Mouse (Mus musculus): Measurements from ENCODE around the gene Rspo1. TPM values are rescaled to one million over a fixed set of nuclear protein-coding genes. Genes with fewer than 3 reads are reported as not detected.

The Rspo1 gene
- polyA plus RNA-seq, 1 experiment = 0.02 TPM

- Histone ChIP-seq H3K4me3 (replicated peaks) (no peak overlapping the region), H3K36me3 (ENCODE audit: control insufficient read depth) (peaks cover 60% of the 10 kb centered on the region), H3K9me3 (ENCODE audit: control insufficient read depth, low read length) (no peaks in the 10 kb centered on the region), H3K27me3 (ENCODE audit: control insufficient read depth) (no peaks in the 10 kb centered on the region), H3K4me1 (ENCODE audit: control insufficient read depth) (peaks cover 13% of the 10 kb centered on the region)
- TF ChIP-seq GATA1 (IDR thresholded peaks at IDR 0.05; ENCODE audit: low read length) (no peak), TAL1 (IDR thresholded peaks at IDR 0.05; ENCODE audit: low read length) (no peak)
Observed at GRCm38 (mm10) chr4:125055385-125055784, 69.2 kb downstream of the Rspo1 start.

- peaks cover 13% of the 10 kb centered on the region for H3K4me1 ChIP-seq (ENCODE audit: control insufficient read depth)
- H3K4me3 ChIP-seq (replicated peaks) = no peak overlapping the region
- H3K36me3 ChIP-seq (ENCODE audit: control insufficient read depth) = peaks cover 49% of the 10 kb centered on the region
- no peaks in the 10 kb centered on the region for H3K9me3 ChIP-seq (ENCODE audit: control insufficient read depth, low read length)
- TF ChIP-seq GATA1 (IDR thresholded peaks at IDR 0.05; ENCODE audit: low read length) = no peak
- no peak for TF ChIP-seq TAL1 (IDR thresholded peaks at IDR 0.05; ENCODE audit: low read length)
- H3K27me3 ChIP-seq (ENCODE audit: control insufficient read depth) = no peaks in the 10 kb centered on the region
Observed at GRCm38 (mm10) chr4:125056476-125056875, 70.2 kb downstream of the Rspo1 start.

GRCm38 (mm10) chr4:125057273-125057672, 71.0 kb downstream of the Rspo1 start:
- Histone ChIP-seq H3K9me3 (ENCODE audit: control insufficient read depth, low read length) (no peaks in the 10 kb centered on the region), H3K4me1 (ENCODE audit: control insufficient read depth) (peaks cover 13% of the 10 kb centered on the region), H3K4me3 (replicated peaks) (no peak overlapping the region), H3K27me3 (ENCODE audit: control insufficient read depth) (no peaks in the 10 kb centered on the region), H3K36me3 (ENCODE audit: control insufficient read depth) (peaks cover 42% of the 10 kb centered on the region)
- no peak for TF ChIP-seq GATA1 (IDR thresholded peaks at IDR 0.05; ENCODE audit: low read length)
- no peak for TF ChIP-seq TAL1 (IDR thresholded peaks at IDR 0.05; ENCODE audit: low read length)

GRCm38 (mm10) chr4:125058033-125058432, 71.8 kb downstream of the Rspo1 start:
- H3K36me3 ChIP-seq (ENCODE audit: control insufficient read depth) = peaks cover 35% of the 10 kb centered on the region
- no peak overlapping the region for H3K4me3 ChIP-seq (replicated peaks)
- no peaks in the 10 kb centered on the region for H3K9me3 ChIP-seq (ENCODE audit: control insufficient read depth, low read length)
- H3K4me1 ChIP-seq (ENCODE audit: control insufficient read depth) = peaks cover 13% of the 10 kb centered on the region
- H3K27me3 ChIP-seq (ENCODE audit: control insufficient read depth) = no peaks in the 10 kb centered on the region
- no peak for TF ChIP-seq GATA1 (IDR thresholded peaks at IDR 0.05; ENCODE audit: low read length)
- no peak for TF ChIP-seq TAL1 (IDR thresholded peaks at IDR 0.05; ENCODE audit: low read length)

Other genes starting within 250 kb of the Rspo1 start
- 1.5 and 2.5 TPM in 2 replicates for gene Inpp5b, start 244.6 kb upstream of the Rspo1 start, polyA plus RNA-seq (2012)
- 3.1 and 3.6 TPM in 2 replicates for gene Mtf1, start 184.3 kb upstream of the Rspo1 start, polyA plus RNA-seq (2012)
- 0.76 and 1.0 TPM in 2 replicates for gene Yrdc, start 135.8 kb upstream of the Rspo1 start, polyA plus RNA-seq (2012)
- 0.90 and 1.2 TPM in 2 replicates for gene 1110065P20Rik, start 135.2 kb upstream of the Rspo1 start, polyA plus RNA-seq (2012)
- not detected in 2 replicates for gene Maneal, start 124.3 kb upstream of the Rspo1 start, polyA plus RNA-seq (2012)
- gene Epha10, start 105.5 kb upstream of the Rspo1 start, polyA plus RNA-seq (2012) = not detected in 2 replicates
- gene 9930104L06Rik, start 49.4 kb upstream of the Rspo1 start, polyA plus RNA-seq (2012) = 0.52 and 0.61 TPM in 2 replicates
- 34.5 and 34.6 TPM in 2 replicates for gene Cdca8, start 47.1 kb upstream of the Rspo1 start, polyA plus RNA-seq (2012)
- gene Gnl2, start 30.2 kb downstream of the Rspo1 start, polyA plus RNA-seq (2012) = 2.1 and 3.1 TPM in 2 replicates
- gene Dnali1, start 79.3 kb downstream of the Rspo1 start, polyA plus RNA-seq (2012) = not detected in 2 replicates
- gene Snip1, start 80.2 kb downstream of the Rspo1 start, polyA plus RNA-seq (2012) = 2.3 and 3.2 TPM in 2 replicates
- gene Meaf6, start 98.7 kb downstream of the Rspo1 start, polyA plus RNA-seq (2012) = 14.6 and 15.6 TPM in 2 replicates
- 0.13 and 0.19 TPM in 2 replicates for gene Zc3h12a, start 141.4 kb downstream of the Rspo1 start, polyA plus RNA-seq (2012)

Measured in erythroblast, embryonic 14.5 days (primary cell).